Mouse (Mus musculus) midbrain, embryonic 12.5 days (tissue): Measurements from ENCODE around the gene Map4k2. TPM values are rescaled to one million over a fixed set of nuclear protein-coding genes. Genes with fewer than 3 reads are reported as not detected.

ENCODE experiments used
- ATAC-seq: fragments of 200-750 bp; cut with Nextera tagmentation; 2 replicates; pipeline ENCODE4 v1.8.0; 2017; ENCODE audit warnings: low read depth, moderate TSS enrichment, moderate library complexity; ENCODE audit not compliant: low FRiP score
- H3K27ac ChIP-seq: fragments of 300-500 bp; sonication (generic); replicated peaks from 2 replicates; pipeline ENCODE4 v1.5.1; 2016; ENCODE audit warnings: mild to moderate bottlenecking
- H3K27me3 ChIP-seq: fragments of 300-500 bp; sonication (generic); 2 replicates; pipeline ENCODE4 v1.6.1; 2016; ENCODE audit warnings: mild to moderate bottlenecking
- H3K36me3 ChIP-seq: fragments of 300-500 bp; sonication (generic); 2 replicates; pipeline ENCODE4 v1.6.1; 2016
- H3K4me1 ChIP-seq: fragments of 300-500 bp; sonication (generic); 2 replicates; pipeline ENCODE4 v1.6.1; 2016
- H3K4me2 ChIP-seq: fragments of 300-500 bp; sonication (generic); replicated peaks from 2 replicates; pipeline ENCODE4 v1.6.1; 2016; ENCODE audit warnings: mild to moderate bottlenecking, moderate library complexity
- H3K4me3 ChIP-seq: fragments of 300-500 bp; sonication (generic); 2 replicates; pipeline ENCODE4 v1.5.1; 2016; ENCODE audit warnings: mild to moderate bottlenecking
- H3K9ac ChIP-seq: fragments of 300-500 bp; sonication (generic); replicated peaks from 2 replicates; pipeline ENCODE4 v1.6.1; 2016; ENCODE audit warnings: mild to moderate bottlenecking, moderate library complexity
- H3K9me3 ChIP-seq: fragments of 300-500 bp; sonication (generic); 2 replicates; pipeline ENCODE4 v1.6.1; 2016; ENCODE audit warnings: mild to moderate bottlenecking
- WGBS: fragments of 180-500 bp; shearing (Covaris S2); methylation state at CpG from one replicate; pipeline ENCODE4 v1.1.7; 2016; 5-methylcytosine and 5-hydroxymethylcytosine counted together
- polyA plus RNA-seq: library from polyadenylated mRNA; unstranded; fragments of >200 nt; fragmentation: Nextera tagmentation; extraction: Ambion mirVana; gene quantifications from 2 replicates; pipeline ENCODE4 v1.2.1, GENCODE M21; 2016

Map4k2 gene
- polyA plus RNA-seq, 1 experiment from 2014 or later: 14.7 TPM

- ATAC-seq: no peak
- H3K4me2 ChIP-seq: no peak overlapping the region
- H3K27ac ChIP-seq: no peak overlapping the region
- no peaks in the 10 kb centered on the region; the same call in 1 of the 2 replicates for H3K27me3 ChIP-seq
- WGBS: 97% methylated on average over 6 of the region's 6 CpGs
- H3K36me3 ChIP-seq: peaks cover 52% of the 10 kb centered on the region
- no peak overlapping the region for H3K4me3 ChIP-seq
- no peaks in the 10 kb centered on the region for H3K9me3 ChIP-seq
- peaks cover 41% of the 10 kb centered on the region for H3K4me1 ChIP-seq
- no peak overlapping the region for H3K9ac ChIP-seq
These were observed 1.7 kb upstream of the Map4k2 start for GRCm38 (mm10) chr19:6339191-6339590.

- 65% methylated on average over 15 of the region's 15 CpGs for WGBS
- no peak for ATAC-seq
- H3K4me3 ChIP-seq: no peak overlapping the region
- H3K9ac ChIP-seq: no peak overlapping the region; the same call in 1 of the 2 replicates
- H3K4me1 ChIP-seq: peaks cover 37% of the 10 kb centered on the region
- H3K27me3 ChIP-seq: no peaks in the 10 kb centered on the region; the same call in 1 of the 2 replicates
- no peaks in the 10 kb centered on the region for H3K9me3 ChIP-seq
- no peak overlapping the region for H3K27ac ChIP-seq
- H3K4me2 ChIP-seq: no peak overlapping the region
- peaks cover 53% of the 10 kb centered on the region for H3K36me3 ChIP-seq
These were observed 938 bp upstream of the Map4k2 start for GRCm38 (mm10) chr19:6339890-6340504.

GRCm38 (mm10) chr19:6341453-6342077 is 630 bp downstream of the Map4k2 start:
- Histone ChIP-seq H3K4me3 (peak overlapping the region; percentile 60), H3K9ac (peak overlapping the region; percentile 77), H3K27ac (peak overlapping the region; percentile 35; the same call in 1 of the 2 replicates), H3K9me3 (no peaks in the 10 kb centered on the region), H3K36me3 (peaks cover 69% of the 10 kb centered on the region), H3K4me1 (peaks cover 26% of the 10 kb centered on the region), H3K4me2 (peak overlapping the region; percentile 92), H3K27me3 (no peaks in the 10 kb centered on the region; the same call in 1 of the 2 replicates)
- 12% methylated on average over 23 of the region's 23 CpGs for WGBS
- no peak for ATAC-seq

- Histone ChIP-seq H3K4me2 (no peak overlapping the region), H3K27ac (no peak overlapping the region), H3K9me3 (no peaks in the 10 kb centered on the region), H3K9ac (no peak overlapping the region), H3K27me3 (no peaks in the 10 kb centered on the region; the same call in 1 of the 2 replicates), H3K4me3 (no peak overlapping the region), H3K36me3 (peaks cover 71% of the 10 kb centered on the region), H3K4me1 (peaks cover 17% of the 10 kb centered on the region)
- ATAC-seq: no peak
- 71% methylated on average over 5 of the region's 5 CpGs for WGBS
These were observed 1.5 kb downstream of the Map4k2 start for GRCm38 (mm10) chr19:6342276-6342933.

GRCm38 (mm10) chr19:6343066-6343925 is 2.4 kb downstream of the Map4k2 start:
- Histone ChIP-seq H3K4me2 (no peak overlapping the region), H3K4me1 (peaks cover 16% of the 10 kb centered on the region), H3K9me3 (no peaks in the 10 kb centered on the region), H3K9ac (no peak overlapping the region), H3K27ac (no peak overlapping the region), H3K4me3 (no peak overlapping the region), H3K27me3 (no peaks in the 10 kb centered on the region; the same call in 1 of the 2 replicates), H3K36me3 (peaks cover 70% of the 10 kb centered on the region)
- ATAC-seq: no peak
- WGBS: 90% methylated on average over 19 of the region's 19 CpGs

- no peak for ATAC-seq
- 86% methylated on average over 5 of the region's 5 CpGs for WGBS
- Histone ChIP-seq H3K9ac (no peak overlapping the region), H3K4me1 (peaks cover 16% of the 10 kb centered on the region), H3K9me3 (no peaks in the 10 kb centered on the region), H3K4me2 (no peak overlapping the region), H3K36me3 (peaks cover 66% of the 10 kb centered on the region), H3K27me3 (no peaks in the 10 kb centered on the region; the same call in 1 of the 2 replicates), H3K4me3 (no peak overlapping the region), H3K27ac (no peak overlapping the region)
These were observed 3.1 kb downstream of the Map4k2 start for GRCm38 (mm10) chr19:6343996-6344395.

GRCm38 (mm10) chr19:6346023-6346422 is 5.1 kb downstream of the Map4k2 start:
- 96% methylated on average over 5 of the region's 5 CpGs for WGBS
- Histone ChIP-seq H3K4me2 (no peak overlapping the region), H3K36me3 (peaks cover 52% of the 10 kb centered on the region), H3K9ac (no peak overlapping the region), H3K27ac (no peak overlapping the region), H3K27me3 (no peaks in the 10 kb centered on the region), H3K9me3 (no peaks in the 10 kb centered on the region), H3K4me1 (peaks cover 5% of the 10 kb centered on the region), H3K4me3 (no peak overlapping the region)
- ATAC-seq: no peak

GRCm38 (mm10) chr19:6346661-6347060 is 5.7 kb downstream of the Map4k2 start:
- H3K36me3 ChIP-seq: peaks cover 52% of the 10 kb centered on the region
- H3K4me2 ChIP-seq: no peak overlapping the region
- WGBS: 90% methylated on average over 10 of the region's 10 CpGs

GRCm38 (mm10) chr19:6347615-6348014 is 6.7 kb downstream of the Map4k2 start:
- Histone ChIP-seq H3K4me1 (no peaks in the 10 kb centered on the region; the same call in 1 of the 2 replicates), H3K9ac (no peak overlapping the region), H3K27me3 (no peaks in the 10 kb centered on the region), H3K9me3 (no peaks in the 10 kb centered on the region), H3K4me2 (no peak overlapping the region), H3K4me3 (no peak overlapping the region), H3K27ac (no peak overlapping the region), H3K36me3 (peaks cover 47% of the 10 kb centered on the region)
- 95% methylated on average over 4 of the region's 4 CpGs for WGBS
- no peak for ATAC-seq

More at GRCm38 (mm10) chr19:6346661-6347060, 5.7 kb downstream of the Map4k2 start:
- H3K4me3 ChIP-seq: no peak overlapping the region
- H3K4me1 ChIP-seq: peaks cover under 1% of the 10 kb centered on the region
- no peak for ATAC-seq
- H3K9me3 ChIP-seq: no peaks in the 10 kb centered on the region
- no peak overlapping the region for H3K27ac ChIP-seq
- H3K27me3 ChIP-seq: no peaks in the 10 kb centered on the region
- H3K9ac ChIP-seq: no peak overlapping the region

GRCm38 (mm10) chr19:6348717-6349116 is 7.8 kb downstream of the Map4k2 start:
- Histone ChIP-seq H3K27me3 (no peaks in the 10 kb centered on the region), H3K4me1 (no peaks in the 10 kb centered on the region), H3K36me3 (peaks cover 42% of the 10 kb centered on the region), H3K9me3 (no peaks in the 10 kb centered on the region), H3K4me2 (no peak overlapping the region), H3K27ac (peak overlapping the region; percentile 1; the same call in 1 of the 2 replicates), H3K4me3 (no peak overlapping the region), H3K9ac (no peak overlapping the region)
- 74% methylated on average over 9 of the region's 9 CpGs for WGBS
- ATAC-seq: no peak

GRCm38 (mm10) chr19:6349215-6349983 is 8.5 kb downstream of the Map4k2 start:
- ATAC-seq: no peak
- WGBS: 52% methylated on average over 14 of the region's 14 CpGs
- Histone ChIP-seq H3K4me3 (no peak overlapping the region), H3K4me1 (no peaks in the 10 kb centered on the region), H3K4me2 (no peak overlapping the region), H3K9ac (no peak overlapping the region), H3K36me3 (peaks cover 49% of the 10 kb centered on the region), H3K27me3 (no peaks in the 10 kb centered on the region), H3K27ac (no peak overlapping the region; the same call in 1 of the 2 replicates), H3K9me3 (no peaks in the 10 kb centered on the region)
